Mouse (Mus musculus) neutrophil, adult 5-6 weeks (primary cell): ENCODE measurements around the gene Plscr5. TPM values are rescaled to one million over a fixed set of nuclear protein-coding genes. Genes with fewer than 3 reads are reported as not detected.
A peak's percentile ranks its signal among the peaks of the same experiment; 100 is the strongest.
"Not testable (repeated sequence)": the region's sequence is repeated elsewhere in the genome, so short reads cannot be mapped to it uniquely, and the experiment has no call there.

Experiments
- ATAC-seq: fragments of 151-379, 151-347 bp; 2 replicates; pipeline ENCODE4 v1.8.0; 2017; ENCODE audit warnings: mild to moderate bottlenecking, moderate TSS enrichment; ENCODE audit not compliant: insufficient number of reproducible peaks, poor library complexity, low FRiP score, severe bottlenecking; ENCODE audit errors: extremely low read depth
- total RNA-seq: library from RNA; stranded (forward); fragments of 200-1000 nt; gene quantifications from 2 replicates; pipeline ENCODE4 v1.2.3, GENCODE M21; 2017

Gene Plscr5
- not detected in 2 replicates for total RNA-seq

DNA sequence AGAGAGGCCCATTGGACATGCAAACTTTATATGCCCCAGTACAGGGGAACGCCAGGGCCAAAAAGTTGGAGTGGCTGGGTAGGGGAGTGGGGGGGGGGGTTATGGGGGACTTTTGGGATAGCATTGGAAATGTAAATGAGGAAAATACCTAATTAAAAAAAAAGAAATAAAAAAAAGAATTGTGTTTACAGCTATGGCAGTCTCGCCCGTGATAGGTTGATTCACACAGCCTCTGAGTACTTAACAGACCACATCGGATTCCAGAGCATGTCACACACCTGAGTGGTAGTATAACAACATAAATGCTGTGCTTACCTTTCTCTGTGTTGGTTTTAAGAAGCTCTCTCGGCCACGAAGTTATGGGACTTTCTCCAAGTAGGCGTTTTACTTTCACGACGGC, at the start of gene Plscr5:
Plscr5 (plus strand) TSS at position 301 of the 400 bp plus-strand sequence.
- ATAC-seq = not testable (repeated sequence)

DNA sequence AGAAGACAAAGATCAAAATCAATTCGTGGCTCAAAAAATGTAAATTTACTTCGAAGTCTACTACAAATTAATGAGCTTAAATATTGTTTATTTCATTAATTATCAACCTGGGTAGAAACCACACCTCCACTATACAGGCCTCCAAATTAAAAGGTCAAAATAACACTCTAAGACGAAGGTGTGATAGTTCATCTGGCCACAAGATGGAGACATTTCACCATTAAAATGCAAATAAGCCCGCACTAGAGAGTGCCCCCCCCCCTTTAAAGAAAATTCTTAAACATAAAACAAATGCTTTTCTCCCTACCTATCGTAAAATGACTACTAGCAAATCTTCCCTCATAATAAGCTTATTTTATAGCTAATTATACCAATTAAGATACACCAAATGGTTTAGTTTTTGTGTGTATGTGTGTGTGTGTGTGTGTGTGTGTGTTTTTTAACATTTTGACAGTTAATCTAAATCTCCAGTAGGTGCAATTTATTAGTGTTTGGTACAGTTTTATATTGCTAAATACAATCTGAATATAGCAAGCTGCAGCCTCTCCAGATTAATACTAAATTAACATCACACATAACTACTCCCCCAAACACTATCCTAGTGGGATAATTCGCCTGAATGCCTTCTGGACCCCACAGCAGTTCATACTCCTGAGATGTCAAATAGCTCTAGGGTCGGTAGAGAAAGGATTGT, 45.0 kb upstream of the Plscr5 start:
- 0 out of 2 replicates have a peak, but pooled peaks have one; percentile 23 for ATAC-seq

DNA sequence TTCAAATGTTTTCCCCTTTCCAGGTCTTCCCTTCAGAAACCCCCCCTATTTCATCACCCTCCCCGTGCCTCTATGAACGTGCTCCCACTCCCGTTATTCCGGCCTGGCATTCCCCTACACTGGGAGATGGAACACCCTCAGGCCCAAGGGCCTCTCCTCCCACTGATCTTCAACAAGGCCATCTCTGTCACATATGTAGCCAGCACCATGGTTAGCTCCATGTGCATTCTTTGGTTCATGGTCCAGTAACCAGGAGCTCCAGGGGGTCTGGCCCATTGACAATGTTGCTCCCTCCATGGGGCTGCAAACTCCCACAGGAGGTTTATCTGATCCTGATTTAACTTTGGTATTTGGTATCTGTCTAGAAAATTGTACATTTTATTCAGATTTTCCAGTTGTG, 30.5 kb upstream of the Plscr5 start:
- no peak for ATAC-seq

DNA sequence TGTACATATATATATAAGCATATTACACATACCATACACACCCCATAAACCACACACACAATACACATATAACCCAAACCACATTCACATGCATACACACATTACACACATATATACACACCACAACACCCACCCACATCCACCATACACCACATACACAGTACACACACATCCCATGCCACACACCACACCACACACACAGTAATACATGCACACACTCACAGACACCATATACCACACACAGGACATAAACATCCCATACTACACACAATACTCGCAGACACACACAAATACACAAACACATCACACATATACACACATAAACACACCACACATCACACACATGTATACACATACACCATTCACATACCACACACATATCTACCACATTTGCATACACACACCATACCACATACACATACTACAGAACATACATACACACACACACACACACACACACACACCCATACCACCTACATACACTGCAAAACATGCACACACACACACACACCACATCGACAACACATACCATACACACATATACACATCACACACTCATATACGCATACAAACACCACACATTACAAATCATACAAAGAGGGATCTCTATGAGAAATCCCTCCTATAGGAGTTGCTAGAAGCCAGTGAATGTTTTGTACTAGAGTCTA, 19.3 kb upstream of the Plscr5 start:
- ATAC-seq = no peak

DNA sequence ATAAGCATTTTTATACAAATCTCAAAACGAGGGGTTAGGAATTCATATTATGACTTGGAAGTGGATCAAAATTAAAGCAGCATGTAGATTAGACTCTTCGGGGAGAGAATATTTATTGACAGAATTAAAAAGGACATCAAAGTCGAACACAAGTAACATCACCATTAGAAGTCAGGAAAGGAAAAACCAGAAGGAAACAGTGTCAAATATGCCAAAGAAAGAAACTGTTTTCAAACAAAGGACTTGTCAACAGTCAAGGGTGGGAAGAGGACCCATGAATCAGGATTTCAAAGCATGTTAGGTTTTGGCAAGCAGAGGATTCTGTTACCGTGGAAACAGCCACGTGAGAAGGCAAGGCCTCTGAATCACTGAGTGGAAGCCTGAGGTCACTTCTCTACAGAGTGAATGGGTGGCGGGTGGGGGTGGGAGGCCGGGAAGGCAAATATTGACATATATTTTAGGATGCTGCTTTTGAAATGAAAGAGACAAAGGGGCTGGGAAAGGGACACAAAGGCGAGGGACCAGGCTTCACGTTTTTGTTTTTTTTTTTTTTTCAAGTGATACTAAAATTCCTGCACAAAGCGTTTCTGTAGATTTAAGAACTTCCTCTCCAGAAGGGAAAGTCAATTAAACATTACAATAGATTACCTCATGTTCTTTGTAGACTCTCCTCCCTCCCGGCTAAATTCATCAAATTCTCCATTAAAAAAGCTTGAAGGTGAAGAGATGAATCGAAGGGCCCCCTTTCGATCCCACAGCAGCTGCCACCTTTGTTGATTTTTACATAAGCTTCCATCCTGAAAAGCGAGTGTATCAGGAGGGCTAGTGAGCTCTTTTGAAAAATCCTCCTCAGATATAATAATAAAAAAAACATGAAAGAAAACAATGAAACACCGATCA, 18.3 kb upstream of the Plscr5 start:
- no peak for ATAC-seq

DNA sequence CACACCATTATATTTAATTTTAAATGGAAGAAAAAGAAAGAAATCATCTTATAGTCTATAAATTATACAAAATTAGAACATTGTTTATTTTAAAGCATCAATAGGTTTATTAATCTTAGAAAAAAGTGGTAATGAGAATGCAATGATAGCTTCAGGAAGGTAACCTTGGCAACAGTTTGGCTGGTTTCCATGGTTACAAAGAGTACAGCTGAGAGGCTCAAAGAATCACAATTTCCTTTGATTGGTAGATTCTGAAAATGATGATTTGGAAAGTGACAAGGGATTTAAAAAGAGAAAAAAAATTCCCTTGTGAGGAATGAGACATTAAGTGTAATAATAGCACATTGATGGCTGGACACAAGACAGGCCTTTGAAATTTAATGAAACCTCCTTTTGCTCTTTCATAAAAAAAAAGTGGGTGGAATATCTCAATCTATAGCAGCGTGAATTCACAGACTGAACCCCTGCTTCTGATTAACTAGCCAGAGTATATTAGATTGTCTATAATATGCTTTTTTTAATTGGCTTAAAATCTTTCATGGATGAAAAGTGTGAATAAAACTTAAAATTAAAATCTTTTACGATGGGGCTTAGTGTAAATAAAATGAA, 13.8 kb upstream of the Plscr5 start:
- no peak for ATAC-seq

DNA sequence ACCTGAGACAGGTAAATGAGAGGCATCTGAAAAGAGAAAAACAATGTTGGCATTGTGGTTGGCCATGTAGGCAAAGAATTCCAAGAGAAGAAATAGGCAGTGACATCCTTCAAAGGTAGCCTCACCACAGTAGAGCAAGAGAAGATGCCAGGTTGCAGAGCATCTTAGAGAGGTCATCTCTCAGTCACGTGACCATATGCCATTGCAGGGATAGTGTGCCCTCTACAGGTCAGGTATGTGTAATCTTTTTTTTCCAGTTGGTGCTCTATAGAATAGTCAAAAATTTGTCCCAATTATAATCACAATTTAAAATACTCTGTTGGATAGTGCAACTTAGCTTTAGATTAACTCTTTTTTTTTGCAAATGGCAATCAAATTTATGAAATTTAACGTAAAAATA, 1.4 kb upstream of the Plscr5 start:
- ATAC-seq = no peak

DNA sequence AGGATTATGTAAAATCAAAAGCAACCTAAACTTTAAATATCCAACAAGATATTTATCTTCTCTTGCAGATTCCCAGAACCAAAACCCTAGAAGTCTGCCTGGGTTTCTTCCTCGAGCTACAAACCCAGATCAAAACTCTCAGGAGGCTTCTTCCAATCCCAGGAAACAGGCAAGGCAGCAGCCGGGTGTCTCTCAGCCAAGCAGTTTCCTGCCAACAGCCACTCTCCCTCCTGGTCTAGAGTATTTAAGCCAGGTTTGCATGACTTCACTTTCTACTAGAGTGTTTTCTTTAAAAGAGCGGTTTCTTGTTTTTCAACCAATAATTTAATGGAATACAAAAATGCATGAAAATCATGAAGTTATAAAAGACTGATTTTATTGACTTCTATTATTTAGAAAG, 5.7 kb downstream of the Plscr5 start:
- no peak for ATAC-seq

DNA sequence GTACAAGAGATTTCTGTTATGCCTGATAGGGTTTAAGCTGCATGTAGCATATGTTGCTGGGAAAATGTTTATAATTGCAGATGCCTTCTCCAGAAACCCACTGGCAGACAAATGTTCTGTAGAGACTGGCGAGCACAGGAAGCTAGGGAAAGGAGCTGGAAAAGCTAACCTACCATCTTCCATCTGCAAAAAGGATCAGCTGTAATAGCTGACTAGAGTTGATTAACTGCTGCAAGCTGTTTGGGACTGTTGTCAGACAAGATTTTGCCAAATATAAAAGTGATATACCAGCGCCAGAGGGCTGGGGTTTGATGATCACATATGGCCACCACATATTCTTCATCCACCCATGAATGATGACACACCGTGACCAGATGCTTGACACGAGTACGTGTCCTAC, 6.8 kb downstream of the Plscr5 start:
- no peak for ATAC-seq

DNA sequence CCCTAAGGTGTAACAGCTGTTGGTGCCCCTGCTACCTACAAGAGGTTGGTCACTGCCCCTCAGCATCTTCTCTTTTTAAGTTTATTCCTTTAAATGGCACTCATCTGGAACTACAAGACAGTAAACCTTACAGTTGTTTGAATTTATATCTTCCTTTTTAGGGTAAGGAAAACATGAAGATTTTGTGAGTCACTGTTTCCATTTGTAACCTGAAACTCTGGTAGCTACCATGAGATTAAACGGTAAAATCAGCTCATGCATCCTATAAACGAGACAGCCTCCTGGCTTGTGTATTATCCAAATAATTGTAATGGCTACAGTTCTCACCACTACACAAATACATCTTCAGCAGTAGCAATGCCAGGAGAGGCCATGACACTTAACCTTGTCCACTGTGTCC, 11.7 kb downstream of the Plscr5 start:
- no peak for ATAC-seq

DNA sequence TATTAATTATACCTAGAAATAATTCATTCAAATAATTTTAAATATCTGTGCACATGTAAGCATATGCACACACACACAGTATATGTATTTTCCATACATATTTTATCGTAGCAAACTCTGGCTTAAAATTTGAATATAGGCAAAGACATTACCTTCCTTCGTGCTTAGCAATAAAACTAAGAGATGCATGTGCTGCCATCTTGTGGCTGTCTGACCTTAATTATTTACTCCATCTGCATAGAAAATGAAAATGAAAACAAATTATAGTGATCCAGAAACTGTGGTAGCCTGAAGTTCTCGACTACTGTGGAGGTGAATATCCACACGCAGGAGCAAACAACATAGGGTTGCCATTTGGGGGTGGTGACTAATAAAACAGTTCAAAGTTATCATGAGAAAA, 14.6 kb downstream of the Plscr5 start:
- 0 out of 2 replicates have a peak, but pooled peaks have one; percentile 30 for ATAC-seq

DNA sequence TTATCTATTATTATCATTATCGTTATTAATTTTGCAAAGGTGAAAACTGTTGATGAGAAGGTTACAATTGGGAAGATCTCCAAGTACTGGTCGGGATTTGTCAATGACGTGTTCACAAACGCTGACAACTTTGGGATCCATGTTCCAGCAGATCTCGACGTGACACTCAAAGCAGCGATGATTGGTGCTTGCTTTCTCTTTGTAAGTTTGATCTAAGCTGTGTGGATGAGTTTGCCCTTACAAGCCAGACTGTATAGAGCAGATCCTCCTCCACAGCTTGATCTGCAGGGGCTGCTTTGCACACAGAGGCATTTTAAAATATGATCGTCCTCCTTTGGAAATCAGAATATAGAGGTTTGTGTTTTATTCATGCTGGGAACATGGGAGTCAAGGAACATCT, 15.0 kb downstream of the Plscr5 start:
- ATAC-seq = no peak

DNA sequence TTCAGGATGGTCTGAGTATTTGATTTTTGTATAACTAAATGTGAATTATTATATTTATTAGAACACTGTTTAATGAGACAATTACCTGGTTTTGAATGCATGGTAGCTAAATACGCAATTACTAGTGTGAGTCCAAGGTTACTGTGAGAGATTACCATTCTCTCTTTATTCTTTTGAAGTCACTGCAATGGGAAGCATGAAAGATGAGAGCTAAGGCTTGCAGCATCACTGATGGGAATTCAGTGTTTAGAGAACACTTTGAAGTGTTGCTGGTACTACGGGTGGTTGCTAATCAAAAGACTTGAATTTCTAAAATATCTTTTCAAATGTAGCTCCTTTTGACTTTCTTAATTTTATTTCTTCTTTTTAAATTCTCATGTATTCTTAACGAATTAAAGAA, 17.1 kb downstream of the Plscr5 start:
- ATAC-seq = no peak

DNA sequence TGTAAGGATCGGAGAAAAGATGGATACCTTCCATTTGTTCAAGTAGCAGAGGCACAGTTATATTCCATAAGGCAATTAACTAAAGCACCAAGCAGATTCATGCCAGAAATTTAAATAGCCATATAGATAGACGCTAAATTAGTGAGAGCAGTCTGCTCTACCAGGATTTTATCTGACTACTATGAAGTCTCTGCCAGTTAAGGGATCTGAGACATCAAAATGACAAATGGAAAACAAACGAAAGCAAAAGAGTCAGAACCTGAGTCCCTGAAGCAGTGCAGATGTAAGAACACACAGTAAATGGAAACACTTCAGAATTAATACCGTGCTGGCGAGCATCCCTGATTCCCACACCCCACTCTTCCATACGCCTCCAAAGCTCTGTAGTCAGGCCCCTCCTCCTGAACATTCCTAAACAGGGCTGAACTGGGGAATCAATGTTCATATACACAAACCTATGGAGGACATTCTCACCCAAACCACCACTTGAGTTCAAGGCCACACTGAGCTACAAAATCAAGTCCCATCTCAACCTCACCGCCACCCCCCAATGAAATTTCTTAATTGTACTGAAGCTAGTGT, 17.7 kb downstream of the Plscr5 start:
- ATAC-seq = no peak

DNA sequence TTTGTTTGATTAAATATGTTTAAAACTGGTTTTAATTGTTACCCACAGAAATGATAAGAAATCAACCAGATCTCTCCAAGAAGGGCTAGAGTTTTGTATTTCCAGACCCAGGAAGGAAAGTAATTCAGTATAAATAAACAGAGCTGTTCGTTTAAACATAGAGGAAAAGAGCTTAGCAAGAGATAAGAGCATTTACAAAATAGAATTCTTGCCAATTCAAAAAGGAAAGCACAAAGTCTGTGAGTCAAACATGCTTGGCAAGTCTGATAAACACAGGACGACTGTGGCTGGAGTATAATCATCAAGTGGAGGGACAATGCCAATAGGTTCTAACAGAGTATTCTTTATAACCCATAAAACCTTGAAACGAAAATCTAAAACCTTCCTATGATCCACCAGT, 18.3 kb downstream of the Plscr5 start:
- no peak for ATAC-seq

DNA sequence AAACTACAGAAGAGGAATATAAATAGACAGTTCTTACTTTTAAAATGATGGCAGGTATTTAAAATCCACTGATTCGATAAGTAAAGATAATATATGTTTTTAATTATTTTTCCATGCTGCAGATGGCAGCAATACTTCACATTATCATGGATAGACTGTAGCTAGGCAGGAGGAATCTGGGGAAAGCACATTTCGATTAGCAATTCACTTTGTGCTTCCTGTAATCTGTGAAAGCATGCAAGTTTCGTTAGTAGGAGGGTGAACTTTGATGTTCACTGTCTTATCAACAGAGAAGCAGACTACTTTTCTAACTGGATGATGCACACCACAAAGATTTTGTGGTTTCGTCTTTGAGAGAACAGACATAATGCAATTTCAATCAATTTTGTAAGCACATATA, 24.7 kb downstream of the Plscr5 start:
- ATAC-seq = no peak

DNA sequence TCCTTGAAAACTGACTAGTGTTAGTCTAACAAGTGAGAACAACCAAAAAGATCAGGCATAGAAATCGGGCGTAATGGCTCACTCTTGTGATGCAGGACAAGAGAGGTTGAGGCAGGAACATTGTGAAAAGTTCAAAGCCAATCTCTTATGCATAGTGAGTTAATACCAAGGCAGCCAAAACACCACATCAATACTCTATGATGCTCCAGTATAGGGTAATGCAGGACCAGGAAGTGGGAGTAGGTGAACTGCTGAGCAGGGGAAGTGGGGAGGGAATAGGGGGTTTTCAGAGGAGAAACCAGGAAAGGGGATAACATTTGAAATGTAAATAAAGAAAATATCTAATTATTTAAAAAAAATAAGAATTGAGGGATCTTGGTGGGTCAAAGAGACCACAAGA, 25.2 kb downstream of the Plscr5 start:
- ATAC-seq = no peak

DNA sequence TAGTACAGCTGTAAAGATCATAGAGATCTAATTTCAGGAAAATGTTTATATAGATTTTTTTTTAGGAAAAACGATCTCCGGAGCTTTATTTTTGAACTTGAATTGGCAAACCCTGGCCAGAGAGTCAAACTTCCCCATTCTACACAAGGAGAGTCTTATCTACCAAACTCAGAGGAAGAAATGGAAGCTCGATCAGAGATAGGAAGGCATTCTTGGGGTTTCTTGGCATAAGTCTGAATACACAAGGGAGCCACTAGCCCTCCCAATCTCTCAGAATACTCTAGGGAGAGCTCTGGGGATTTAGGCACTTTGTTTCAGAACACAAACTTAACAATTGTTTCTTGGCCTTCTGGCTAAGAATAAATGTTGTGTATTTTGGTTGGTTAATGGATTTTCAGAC, 27.4 kb downstream of the Plscr5 start:
- ATAC-seq = no peak

DNA sequence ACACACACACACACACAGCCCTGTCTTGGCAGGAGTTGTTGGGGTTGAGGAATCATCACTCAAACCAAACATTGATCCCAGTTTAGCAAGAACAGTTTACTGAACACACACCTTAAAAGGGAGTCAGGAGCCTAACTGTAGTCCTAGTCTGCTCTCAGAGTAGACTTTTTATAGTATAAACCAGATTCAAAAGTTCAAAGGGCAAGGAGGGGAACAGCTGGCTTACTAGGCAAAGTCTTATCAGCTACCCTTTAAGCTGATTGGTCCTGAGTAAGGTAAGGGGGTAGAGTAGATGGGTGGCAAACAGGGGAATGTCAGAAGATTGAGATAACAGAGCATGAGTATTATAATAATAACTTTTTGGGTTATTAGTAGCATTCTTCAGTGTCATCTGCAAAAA, 28.7 kb downstream of the Plscr5 start:
- ATAC-seq = no peak
